ENCODE assay signal across 11 mouse cellular contexts in genomic region chr3:89247466-89247865, GRCm38 (mm10). TPM values are rescaled to one million over a fixed set of nuclear protein-coding genes. Genes with fewer than 3 reads are reported as not detected.
A peak's percentile ranks its signal among the peaks of the same experiment; 100 is the strongest.
DNase-seq lines count a peak whose midpoint lies in the region; ATAC-seq and TF ChIP-seq lines count a peak whose summit lies in the region.
"Had no signal": no experiment of that assay in that cellular context is flagged by ENCODE, and none has a peak within 500 bp of the region (broad histone marks: within the 10 kb centered on the region; RNA-seq: fewer than 3 reads in every experiment).

No protein-coding gene starts in this region.

- peaks cover 15% of the 10 kb centered on the region; the same call in 1 of the 2 replicates for H3K27me3 ChIP-seq in lung, embryonic 14.5 days (ENCODE audit: insufficient read depth, low read length)
- H3K27me3 ChIP-seq in forebrain, embryonic 12.5 days, result peaks cover 20% of the 10 kb centered on the region; the same call in 1 of the 2 replicates
- H3K27me3 ChIP-seq in limb, embryonic 14.5 days (ENCODE audit: control insufficient read depth, insufficient read depth, low read length), result no peaks in the 10 kb centered on the region
- no peaks in the 10 kb centered on the region for H3K27me3 ChIP-seq in stomach, embryonic 14.5 days (ENCODE audit: control insufficient read depth, insufficient read depth, low read length)

- WGBS in lung, embryonic 14.5 days, result 81% methylated on average over 4 of the region's 4 CpGs
- 91% methylated on average over 4 of the region's 4 CpGs for WGBS in forebrain, embryonic 12.5 days
- WGBS in limb, embryonic 14.5 days, result 88% methylated on average over 4 of the region's 4 CpGs
- WGBS in stomach, embryonic 14.5 days, result 92% methylated on average over 4 of the region's 4 CpGs

- peak overlapping the region; percentile 80 for H3K9ac ChIP-seq in lung, embryonic 14.5 days
- peak overlapping the region; percentile 78 for H3K9ac ChIP-seq in forebrain, embryonic 12.5 days
- H3K9ac ChIP-seq in limb, embryonic 14.5 days (ENCODE audit: low read depth, low read length, severe bottlenecking), result peak overlapping the region; percentile 75
- H3K9ac ChIP-seq in stomach, embryonic 14.5 days (replicated peaks; ENCODE audit: low read depth, low read length), result peak overlapping the region; percentile 72; the same call in 1 of the 2 replicates

- H3K4me1 ChIP-seq in lung, embryonic 14.5 days (ENCODE audit: insufficient read depth), result peaks cover 15% of the 10 kb centered on the region
- H3K4me1 ChIP-seq in forebrain, embryonic 12.5 days, result peaks cover 64% of the 10 kb centered on the region
- H3K4me1 ChIP-seq in limb, embryonic 14.5 days (ENCODE audit: control insufficient read depth, insufficient read depth, low read length), result peaks cover 38% of the 10 kb centered on the region
- H3K4me1 ChIP-seq in stomach, embryonic 14.5 days (ENCODE audit: control insufficient read depth, insufficient read depth, low read length), result peaks cover 30% of the 10 kb centered on the region

- peak overlapping the region; percentile 78; the same call in 1 of the 2 replicates for H3K4me3 ChIP-seq in lung, embryonic 14.5 days (ENCODE audit: low read depth, low read length)
- peak overlapping the region; percentile 67 for H3K4me3 ChIP-seq in forebrain, embryonic 12.5 days (replicated peaks)
- peak overlapping the region; percentile 86 for H3K4me3 ChIP-seq in limb, embryonic 14.5 days (replicated peaks; ENCODE audit: low read length)
- peak overlapping the region; percentile 71; the same call in 1 of the 2 replicates for H3K4me3 ChIP-seq in stomach, embryonic 14.5 days (ENCODE audit: low read depth, low read length)

- H3K4me2 ChIP-seq in lung, embryonic 14.5 days, result peak overlapping the region; percentile 88
- peak overlapping the region; percentile 91 for H3K4me2 ChIP-seq in forebrain, embryonic 12.5 days
- H3K4me2 ChIP-seq in limb, embryonic 14.5 days (replicated peaks; ENCODE audit: low read depth, low read length, severe bottlenecking), result peak overlapping the region; percentile 90
- peak overlapping the region; percentile 79 for H3K4me2 ChIP-seq in stomach, embryonic 14.5 days (replicated peaks; ENCODE audit: low read depth, low read length)

- no peaks in the 10 kb centered on the region for H3K9me3 ChIP-seq in lung, embryonic 14.5 days (ENCODE audit: low read depth, low read length)
- no peaks in the 10 kb centered on the region for H3K9me3 ChIP-seq in forebrain, embryonic 12.5 days
- no peaks in the 10 kb centered on the region for H3K9me3 ChIP-seq in limb, embryonic 14.5 days (ENCODE audit: control insufficient read depth, low read length)
- no peaks in the 10 kb centered on the region for H3K9me3 ChIP-seq in stomach, embryonic 14.5 days (ENCODE audit: control insufficient read depth, low read depth, low read length)

- no peak for TF ChIP-seq CTCF in lung, embryonic 14.5 days (IDR thresholded peaks at IDR 0.05; ENCODE audit: low read depth)

- ATAC-seq in lung, embryonic 14.5 days (ENCODE audit: insufficient read depth), result no peak
- no peak for ATAC-seq in forebrain, embryonic 12.5 days (ENCODE audit: low FRiP score)
- no peak for ATAC-seq in limb, embryonic 14.5 days (ENCODE audit: low FRiP score, low read depth)
- no peak for ATAC-seq in stomach, embryonic 14.5 days (ENCODE audit: insufficient number of reproducible peaks, insufficient read depth, low FRiP score, low read depth)
- ATAC-seq: activated CD4-positive, CD25-positive, alpha-beta regulatory T cell, adult 4 months had no signal

- peaks cover 12% of the 10 kb centered on the region for H3K36me3 ChIP-seq in lung, embryonic 14.5 days (ENCODE audit: insufficient read depth)
- peaks cover 16% of the 10 kb centered on the region for H3K36me3 ChIP-seq in forebrain, embryonic 12.5 days (replicated peaks)
- peaks cover 13% of the 10 kb centered on the region for H3K36me3 ChIP-seq in limb, embryonic 14.5 days (ENCODE audit: control insufficient read depth, insufficient read depth, low read length)
- H3K36me3 ChIP-seq in stomach, embryonic 14.5 days (ENCODE audit: control insufficient read depth, insufficient read depth, low read length), result peaks cover 5% of the 10 kb centered on the region; the same call in 1 of the 2 replicates

- no peak overlapping the region for H3K27ac ChIP-seq in lung, embryonic 14.5 days (ENCODE audit: low read depth)
- H3K27ac ChIP-seq in forebrain, embryonic 12.5 days, result no peak overlapping the region
- no peak overlapping the region for H3K27ac ChIP-seq in limb, embryonic 14.5 days (replicated peaks; ENCODE audit: low read depth, low read length)
- no peak overlapping the region for H3K27ac ChIP-seq in stomach, embryonic 14.5 days (ENCODE audit: low read length)

- no peak for TF ChIP-seq POLR2A in limb, embryonic 14.5 days (IDR thresholded peaks at IDR 0.05; ENCODE audit: borderline replicate concordance, extremely low read depth, insufficient read depth, insufficient read length)

- no peak for DNase-seq in lung, embryonic 14.5 days
- no peak for DNase-seq in lung, adult 18-20 months
- DNase-seq in limb, embryonic 14.5 days (ENCODE audit: low spot score), result no peak
- DNase-seq in thymus, postnatal 25 days, result no peak
- no peak for DNase-seq in right cerebral cortex, postnatal 10 days (ENCODE audit: low spot score in 2 of 2)
- DNase-seq in right cerebral cortex, postnatal 14 days, result no peak
- DNase-seq: layer of hippocampus, postnatal 36 days; retina, postnatal 1 day had no signal

RNA-seq across cellular contexts. Expression of gene Trim46, which starts 1.4 kb away (rescaled TPM):
- 5.7 and 6.3 TPM in 2 replicates for polyA plus RNA-seq in lung, embryonic 14.5 days (2014; fragmentation: Nextera tagmentation; extraction: Ambion mirVana)
- 25.1 and 26.6 TPM in 2 replicates for polyA plus RNA-seq in forebrain, embryonic 12.5 days (2016; fragmentation: Nextera tagmentation; extraction: Ambion mirVana)
- 19.0 and 25.4 TPM in 2 replicates for polyA plus RNA-seq in limb, embryonic 14.5 days (2012; rRNA removed)
- polyA plus RNA-seq in limb, embryonic 14.5 days (2014; fragmentation: Nextera tagmentation; extraction: Ambion mirVana), result 3.9 and 4.7 TPM in 2 replicates
- polyA plus RNA-seq in stomach, embryonic 14.5 days (2014; fragmentation: Nextera tagmentation; extraction: Ambion mirVana), result 4.9 and 5.1 TPM in 2 replicates

RNA-seq across cellular contexts. Expression of gene Krtcap2, which starts 1.7 kb away (rescaled TPM):
- 293 and 312 TPM in 2 replicates for polyA plus RNA-seq in lung, embryonic 14.5 days (2014; fragmentation: Nextera tagmentation; extraction: Ambion mirVana)
- 249 and 252 TPM in 2 replicates for polyA plus RNA-seq in forebrain, embryonic 12.5 days (2016; fragmentation: Nextera tagmentation; extraction: Ambion mirVana)
- polyA plus RNA-seq in limb, embryonic 14.5 days (2012; rRNA removed), result 121 and 153 TPM in 2 replicates
- polyA plus RNA-seq in limb, embryonic 14.5 days (2014; fragmentation: Nextera tagmentation; extraction: Ambion mirVana), result 352 and 353 TPM in 2 replicates
- polyA plus RNA-seq in stomach, embryonic 14.5 days (2014; fragmentation: Nextera tagmentation; extraction: Ambion mirVana), result 297 and 314 TPM in 2 replicates

RNA-seq across cellular contexts. Expression of gene Dpm3, which starts 11.7 kb away (rescaled TPM):
- 118 and 119 TPM in 2 replicates for polyA plus RNA-seq in lung, embryonic 14.5 days (2014; fragmentation: Nextera tagmentation; extraction: Ambion mirVana)
- polyA plus RNA-seq in forebrain, embryonic 12.5 days (2016; fragmentation: Nextera tagmentation; extraction: Ambion mirVana), result 79.1 and 84.3 TPM in 2 replicates
- polyA plus RNA-seq in limb, embryonic 14.5 days (2012; rRNA removed), result 313 and 432 TPM in 2 replicates
- polyA plus RNA-seq in limb, embryonic 14.5 days (2014; fragmentation: Nextera tagmentation; extraction: Ambion mirVana), result 165 and 173 TPM in 2 replicates
- 144 and 186 TPM in 2 replicates for polyA plus RNA-seq in stomach, embryonic 14.5 days (2014; fragmentation: Nextera tagmentation; extraction: Ambion mirVana)

RNA-seq across cellular contexts. Expression of gene Muc1, which starts 18.6 kb away (rescaled TPM):
- 43.0 and 50.4 TPM in 2 replicates for polyA plus RNA-seq in lung, embryonic 14.5 days (2014; fragmentation: Nextera tagmentation; extraction: Ambion mirVana)
- 3.8 and 4.7 TPM in 2 replicates for polyA plus RNA-seq in forebrain, embryonic 12.5 days (2016; fragmentation: Nextera tagmentation; extraction: Ambion mirVana)
- 5.6 and 7.0 TPM in 2 replicates for polyA plus RNA-seq in limb, embryonic 14.5 days (2012; rRNA removed)
- polyA plus RNA-seq in limb, embryonic 14.5 days (2014; fragmentation: Nextera tagmentation; extraction: Ambion mirVana), result 0.55 and 1.1 TPM in 2 replicates
- polyA plus RNA-seq in stomach, embryonic 14.5 days (2014; fragmentation: Nextera tagmentation; extraction: Ambion mirVana), result 56.3 and 58.2 TPM in 2 replicates

RNA-seq across cellular contexts. Expression of gene Mtx1, which starts 20.6 kb away (rescaled TPM):
- 193 and 212 TPM in 2 replicates for polyA plus RNA-seq in lung, embryonic 14.5 days (2014; fragmentation: Nextera tagmentation; extraction: Ambion mirVana)
- 185 and 194 TPM in 2 replicates for polyA plus RNA-seq in forebrain, embryonic 12.5 days (2016; fragmentation: Nextera tagmentation; extraction: Ambion mirVana)
- 196 and 211 TPM in 2 replicates for polyA plus RNA-seq in limb, embryonic 14.5 days (2012; rRNA removed)
- 159 and 163 TPM in 2 replicates for polyA plus RNA-seq in limb, embryonic 14.5 days (2014; fragmentation: Nextera tagmentation; extraction: Ambion mirVana)
- 182 and 196 TPM in 2 replicates for polyA plus RNA-seq in stomach, embryonic 14.5 days (2014; fragmentation: Nextera tagmentation; extraction: Ambion mirVana)
